Mouse (Mus musculus) megakaryocyte, embryonic 14.5 days (primary cell): ENCODE measurements around the gene Banf2. TPM values are rescaled to one million over a fixed set of nuclear protein-coding genes. Genes with fewer than 3 reads are reported as not detected.

Experiments
- H3K27me3 ChIP-seq: replicated peaks from 2 replicates; pipeline ENCODE3; 2012; ENCODE audit warnings: inconsistent platforms
- H3K36me3 ChIP-seq: replicated peaks from 2 replicates; pipeline ENCODE3; 2012; ENCODE audit warnings: low read length, inconsistent platforms, mixed read lengths
- H3K4me1 ChIP-seq: 2 replicates; pipeline ENCODE4 v1.6.1; 2012; ENCODE audit warnings: inconsistent platforms
- H3K4me3 ChIP-seq: replicated peaks from 2 replicates; pipeline ENCODE3; 2012; ENCODE audit warnings: moderate library complexity, mild to moderate bottlenecking, inconsistent platforms
- H3K9me3 ChIP-seq: 2 replicates; pipeline ENCODE4 v1.6.1; 2012; ENCODE audit warnings: inconsistent platforms
- FLI1 ChIP-seq: IDR thresholded peaks from 2 replicates; pipeline ENCODE4 v1.6.1; 2012; ENCODE audit warnings: low read length, inconsistent platforms, mixed read lengths
- GATA1 ChIP-seq: IDR thresholded peaks from 3 replicates; pipeline ENCODE4 v1.6.1; 2012; ENCODE audit warnings: mixed read lengths, low read length, inconsistent platforms, borderline replicate concordance
- polyA plus RNA-seq: library from polyadenylated mRNA; stranded (reverse); fragments of >175 nt; gene quantifications from 2 replicates; pipeline ENCODE4 v1.2.3, GENCODE M21; 2012; ENCODE audit warnings: low replicate concordance; ENCODE audit not compliant: insufficient read depth

Banf2 gene
- polyA plus RNA-seq, 1 experiment, result not detected

DNA sequence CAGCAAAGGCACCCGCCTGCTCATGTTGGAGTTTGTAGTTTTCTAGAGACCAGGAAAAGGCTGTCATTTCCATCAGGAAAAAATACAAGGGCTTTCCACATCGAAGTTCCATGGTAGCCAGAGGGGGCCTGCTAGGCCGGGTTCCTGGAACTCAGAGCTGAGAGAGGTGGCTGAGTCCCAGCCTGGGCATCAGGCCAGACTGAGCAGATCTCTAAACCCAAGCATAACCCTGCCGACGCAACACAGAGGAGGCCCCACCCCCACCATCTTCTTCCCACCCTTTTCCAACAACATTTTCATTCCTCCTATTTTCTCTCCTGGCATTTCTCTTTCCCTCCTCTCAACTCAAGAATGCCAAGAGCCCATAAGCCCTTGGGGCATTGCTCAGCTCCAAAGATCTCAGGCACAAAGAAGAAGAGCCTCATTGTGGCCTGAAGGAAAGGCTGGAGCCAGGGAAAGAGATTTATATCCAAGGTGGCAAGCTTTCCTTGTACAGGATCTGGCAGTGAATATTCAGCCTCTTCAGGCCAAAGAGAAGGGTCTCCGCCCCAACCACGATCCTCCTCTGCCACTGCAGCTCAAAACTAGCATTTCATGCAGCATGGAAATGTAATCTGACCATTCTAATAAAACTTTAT is 87.4 kb downstream of the Banf2 start:
- H3K4me3 ChIP-seq, result no peak overlapping the region
- TF ChIP-seq FLI1 (no peak), GATA1 (no peak)
- peaks cover 25% of the 10 kb centered on the region for H3K4me1 ChIP-seq
- no peaks in the 10 kb centered on the region for H3K36me3 ChIP-seq
- peaks cover 45% of the 10 kb centered on the region for H3K27me3 ChIP-seq
- H3K9me3 ChIP-seq, result peaks cover 15% of the 10 kb centered on the region

DNA sequence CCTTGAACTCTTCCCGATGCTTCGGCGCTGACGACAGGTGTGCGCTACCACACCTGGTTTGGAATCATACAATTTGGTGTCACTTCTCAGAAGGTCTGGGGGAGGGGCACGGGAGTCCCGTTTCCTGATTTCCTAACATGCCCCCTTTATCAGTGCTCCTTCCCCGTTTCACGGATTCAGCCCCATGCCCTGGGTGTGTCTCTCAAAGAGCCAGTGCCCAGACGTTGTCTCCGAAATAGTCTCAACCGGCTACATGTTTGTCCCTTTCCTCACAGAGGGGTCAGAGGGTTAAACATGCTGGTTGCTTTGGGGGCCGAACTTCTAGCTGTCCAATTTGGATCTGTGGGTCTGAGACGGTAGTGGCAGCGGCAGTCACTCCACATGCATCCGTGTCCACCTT is 89.2 kb downstream of the Banf2 start:
- Histone ChIP-seq H3K9me3 (peaks cover 28% of the 10 kb centered on the region), H3K4me1 (peaks cover 28% of the 10 kb centered on the region), H3K4me3 (no peak overlapping the region), H3K36me3 (no peaks in the 10 kb centered on the region), H3K27me3 (peaks cover 42% of the 10 kb centered on the region)
- TF ChIP-seq FLI1 (no peak), GATA1 (no peak)

Other genes with a start within 250 kb of the Banf2 start
- gene Bfsp1, start 169.9 kb upstream of the Banf2 start, polyA plus RNA-seq, result 0.31 TPM in 1 of 2 replicates, not detected in the other
- 3.6 and 18.3 TPM in 2 replicates for gene Dstn, start 117.7 kb upstream of the Banf2 start, polyA plus RNA-seq
- 84.2 and 386 TPM in 2 replicates for gene Rrbp1, start 21.8 kb upstream of the Banf2 start, polyA plus RNA-seq
- gene Mgme1, start 237.6 kb downstream of the Banf2 start, polyA plus RNA-seq, result 1.2 TPM in 1 of 2 replicates, not detected in the other
- gene Snx5, start 237.8 kb downstream of the Banf2 start, polyA plus RNA-seq, result 2.7 and 34.2 TPM in 2 replicates